Mouse (Mus musculus) intestine, embryonic 15.5 days (tissue): Measurements from ENCODE around the gene Slc5a4a. TPM values are rescaled to one million over a fixed set of nuclear protein-coding genes. Genes with fewer than 3 reads are reported as not detected.
A peak's percentile ranks its signal among the peaks of the same experiment; 100 is the strongest.

ENCODE experiments used
- ATAC-seq: fragments of 200-750 bp; cut with Nextera tagmentation; 2 replicates; pipeline ENCODE4 v1.8.0; 2017; ENCODE audit warnings: moderate TSS enrichment, moderate library complexity
- H3K27ac ChIP-seq: fragments of 300-500 bp; sonication (generic); 2 replicates; pipeline ENCODE4 v1.5.1; 2015; ENCODE audit warnings: mild to moderate bottlenecking, inconsistent platforms
- H3K27me3 ChIP-seq: fragments of 300-500 bp; sonication (generic); replicated peaks from 2 replicates; pipeline ENCODE4 v1.6.1; 2015; ENCODE audit warnings: inconsistent platforms
- H3K36me3 ChIP-seq: fragments of 300-500 bp; sonication (generic); 2 replicates; pipeline ENCODE4 v1.6.1; 2015; ENCODE audit warnings: inconsistent platforms
- H3K4me1 ChIP-seq: fragments of 300-500 bp; sonication (generic); replicated peaks from 2 replicates; pipeline ENCODE4 v1.6.1; 2015; ENCODE audit warnings: inconsistent platforms
- H3K4me2 ChIP-seq: fragments of 300-500 bp; sonication (generic); replicated peaks from 2 replicates; pipeline ENCODE4 v1.6.1; 2015; ENCODE audit warnings: mild to moderate bottlenecking, inconsistent platforms
- H3K4me3 ChIP-seq: fragments of 300-500 bp; sonication (generic); replicated peaks from 2 replicates; pipeline ENCODE4 v1.5.1; 2015; ENCODE audit warnings: inconsistent platforms
- H3K9ac ChIP-seq: fragments of 300-500 bp; sonication (generic); 2 replicates; pipeline ENCODE4 v1.6.1; 2015; ENCODE audit warnings: inconsistent platforms
- H3K9me3 ChIP-seq: fragments of 300-500 bp; sonication (generic); 2 replicates; pipeline ENCODE4 v1.6.1; 2016; ENCODE audit warnings: inconsistent platforms
- WGBS: fragments of 180-500 bp; shearing (Covaris S2); methylation state at CpG from one replicate; pipeline ENCODE4 v1.1.7; 2015; 5-methylcytosine and 5-hydroxymethylcytosine counted together
- polyA plus RNA-seq: library from polyadenylated mRNA; unstranded; fragments of >200 nt; fragmentation: Nextera tagmentation; extraction: Ambion mirVana; gene quantifications from 2 replicates; pipeline ENCODE4 v1.2.1, GENCODE M21; 2015

Gene Slc5a4a
- 0.23 TPM in 1 of 2 replicates, not detected in the other for polyA plus RNA-seq

GRCm38 (mm10) chr10:76147278-76147677 lies at the start of gene Slc5a4a:
Gene Slc5a4a (plus strand): TSS chr10:76147451.
- no peak within 1 kb of the TSS; the same call in 1 of the 2 replicates for H3K9ac ChIP-seq
- 64% methylated on average over 5 of the region's 5 CpGs for WGBS
- ATAC-seq: peak; percentile 93
- no peak within 1 kb of the TSS for H3K4me3 ChIP-seq
- no peaks in the 10 kb centered on the region for H3K9me3 ChIP-seq
- H3K4me2 ChIP-seq: 0 out of 2 replicates have a peak within 1 kb of the TSS, but pooled peaks have one; percentile 24
- no peak within 1 kb of the TSS for H3K27ac ChIP-seq
- no peaks in the 10 kb centered on the region for H3K4me1 ChIP-seq
- H3K27me3 ChIP-seq: no peaks in the 10 kb centered on the region
- no peaks in the 10 kb centered on the region for H3K36me3 ChIP-seq

- 87% methylated on average over 4 of the region's 4 CpGs for WGBS
Measured at GRCm38 (mm10) chr10:76110861-76111260, 36.4 kb upstream of the Slc5a4a start, which contains the start of gene Slc5a4b. Gene Slc5a4b (minus strand): TSS chr10:76110961.

GRCm38 (mm10) chr10:76117966-76118365 lies 29.3 kb upstream of the Slc5a4a start:
- H3K27ac ChIP-seq: no peak overlapping the region
- no peaks in the 10 kb centered on the region for H3K4me1 ChIP-seq
- no peaks in the 10 kb centered on the region for H3K27me3 ChIP-seq
- WGBS: 39% methylated on average over 5 of the region's 5 CpGs
- peak; percentile 54; the same call in 1 of the 2 replicates for ATAC-seq
- H3K9me3 ChIP-seq: no peaks in the 10 kb centered on the region
- no peak overlapping the region for H3K4me2 ChIP-seq
- no peak overlapping the region for H3K9ac ChIP-seq
- no peaks in the 10 kb centered on the region for H3K36me3 ChIP-seq
- no peak overlapping the region for H3K4me3 ChIP-seq

More at GRCm38 (mm10) chr10:76110861-76111260, 36.4 kb upstream of the Slc5a4a start, which contains the start of gene Slc5a4b:
- Histone ChIP-seq H3K36me3 (no peaks in the 10 kb centered on the region), H3K27ac (no peak within 1 kb of the TSS), H3K4me1 (no peaks in the 10 kb centered on the region), H3K27me3 (no peaks in the 10 kb centered on the region), H3K9ac (no peak within 1 kb of the TSS), H3K4me2 (no peak within 1 kb of the TSS), H3K9me3 (no peaks in the 10 kb centered on the region), H3K4me3 (no peak within 1 kb of the TSS)
- no peak for ATAC-seq

- Histone ChIP-seq H3K4me2 (no peak overlapping the region), H3K9me3 (no peaks in the 10 kb centered on the region), H3K4me3 (no peak overlapping the region), H3K27ac (no peak overlapping the region), H3K9ac (no peak overlapping the region), H3K4me1 (no peaks in the 10 kb centered on the region), H3K27me3 (no peaks in the 10 kb centered on the region), H3K36me3 (no peaks in the 10 kb centered on the region)
- WGBS: 4% methylated on average over 1 of the region's 1 CpGs
- no peak for ATAC-seq
Measured at GRCm38 (mm10) chr10:76118741-76119140, 28.5 kb upstream of the Slc5a4a start.

GRCm38 (mm10) chr10:76120124-76120711 lies 27.0 kb upstream of the Slc5a4a start:
- Histone ChIP-seq H3K9ac (no peak overlapping the region), H3K4me2 (no peak overlapping the region), H3K4me3 (no peak overlapping the region), H3K27me3 (no peaks in the 10 kb centered on the region), H3K36me3 (no peaks in the 10 kb centered on the region), H3K4me1 (no peaks in the 10 kb centered on the region), H3K9me3 (no peaks in the 10 kb centered on the region), H3K27ac (no peak overlapping the region)
- 26% methylated on average over 4 of the region's 4 CpGs for WGBS
- ATAC-seq: 0 out of 2 replicates have a peak, but pooled peaks have one; percentile 38

DNA sequence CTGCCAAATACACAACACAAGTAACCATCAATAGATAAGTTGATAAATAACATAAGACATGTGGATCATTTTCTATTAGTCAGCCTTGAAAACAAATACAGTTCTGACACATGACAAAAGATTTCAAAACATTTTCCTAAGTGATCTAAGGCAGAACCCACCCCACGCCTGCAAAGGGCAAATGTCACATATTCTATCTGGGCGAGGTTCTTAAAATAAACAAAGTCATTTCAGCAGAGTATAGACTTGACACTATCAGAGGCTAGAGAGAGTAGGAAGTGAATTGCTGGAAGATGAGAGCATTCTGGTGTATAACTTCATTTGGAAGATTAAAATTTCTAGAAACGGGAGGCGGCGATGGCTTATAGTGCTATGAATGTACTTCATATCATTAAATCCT lies 25.8 kb upstream of the Slc5a4a start:
- WGBS: 41% methylated on average over 5 of the region's 5 CpGs
- Histone ChIP-seq H3K4me3 (no peak overlapping the region), H3K9me3 (no peaks in the 10 kb centered on the region), H3K27ac (no peak overlapping the region), H3K36me3 (no peaks in the 10 kb centered on the region), H3K9ac (no peak overlapping the region), H3K27me3 (no peaks in the 10 kb centered on the region), H3K4me2 (no peak overlapping the region), H3K4me1 (no peaks in the 10 kb centered on the region)
- peak; percentile 55; the same call in 1 of the 2 replicates for ATAC-seq

DNA sequence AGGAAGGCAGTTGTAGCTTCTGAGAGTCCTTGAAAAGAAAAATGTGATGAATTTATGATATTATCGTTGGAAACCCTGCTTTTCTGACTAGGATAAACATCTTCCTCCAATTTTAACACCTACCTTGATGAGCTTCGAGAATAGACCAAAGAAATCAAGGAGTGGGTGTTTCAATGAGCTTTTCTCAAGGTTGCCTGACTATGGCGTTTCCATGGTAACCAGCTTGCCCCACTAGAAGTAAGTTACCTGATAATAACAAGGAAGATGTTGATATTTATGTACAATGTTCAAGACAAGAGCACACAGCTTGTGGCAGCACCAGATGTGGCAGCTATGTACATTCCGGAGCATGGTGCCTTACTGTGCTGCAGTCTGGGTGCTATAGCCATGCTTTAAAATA lies 14.7 kb upstream of the Slc5a4a start:
- WGBS: 47% methylated on average over 4 of the region's 4 CpGs
- no peak for ATAC-seq
- no peaks in the 10 kb centered on the region for H3K36me3 ChIP-seq
- H3K4me1 ChIP-seq: no peaks in the 10 kb centered on the region
- H3K27ac ChIP-seq: no peak overlapping the region
- no peaks in the 10 kb centered on the region for H3K9me3 ChIP-seq
- H3K4me2 ChIP-seq: no peak overlapping the region
- no peaks in the 10 kb centered on the region for H3K27me3 ChIP-seq
- no peak overlapping the region for H3K9ac ChIP-seq
- H3K4me3 ChIP-seq: no peak overlapping the region

GRCm38 (mm10) chr10:76136318-76136717 lies 10.9 kb upstream of the Slc5a4a start:
- WGBS: 79% methylated on average over 2 of the region's 2 CpGs
- ATAC-seq: no peak

GRCm38 (mm10) chr10:76146846-76147245 lies 405 bp upstream of the Slc5a4a start:
- H3K27me3 ChIP-seq: no peaks in the 10 kb centered on the region
- no peak overlapping the region for H3K9ac ChIP-seq
- H3K9me3 ChIP-seq: no peaks in the 10 kb centered on the region
- ATAC-seq: peak; percentile 97
- no peak overlapping the region for H3K4me3 ChIP-seq
- H3K27ac ChIP-seq: no peak overlapping the region
- H3K4me1 ChIP-seq: no peaks in the 10 kb centered on the region
- 0 out of 2 replicates have a peak overlapping the region, but pooled peaks have one; percentile 24 for H3K4me2 ChIP-seq
- no peaks in the 10 kb centered on the region for H3K36me3 ChIP-seq
- 45% methylated on average over 8 of the region's 8 CpGs for WGBS

More at GRCm38 (mm10) chr10:76136318-76136717, 10.9 kb upstream of the Slc5a4a start:
- Histone ChIP-seq H3K9me3 (no peaks in the 10 kb centered on the region), H3K4me1 (no peaks in the 10 kb centered on the region), H3K27me3 (no peaks in the 10 kb centered on the region), H3K9ac (no peak overlapping the region), H3K27ac (no peak overlapping the region), H3K36me3 (no peaks in the 10 kb centered on the region), H3K4me3 (no peak overlapping the region), H3K4me2 (no peak overlapping the region)

- no peaks in the 10 kb centered on the region for H3K27me3 ChIP-seq
- WGBS: 85% methylated on average over 7 of the region's 7 CpGs
Measured at GRCm38 (mm10) chr10:76155911-76156310, 8.7 kb downstream of the Slc5a4a start.

GRCm38 (mm10) chr10:76157528-76157927 lies 10.3 kb downstream of the Slc5a4a start:
- Histone ChIP-seq H3K27ac (peak overlapping the region; percentile 42), H3K9me3 (no peaks in the 10 kb centered on the region), H3K4me1 (no peaks in the 10 kb centered on the region), H3K4me2 (0 out of 2 replicates have a peak overlapping the region, but pooled peaks have one; percentile 18), H3K36me3 (no peaks in the 10 kb centered on the region), H3K27me3 (no peaks in the 10 kb centered on the region), H3K9ac (no peak overlapping the region), H3K4me3 (no peak overlapping the region)
- ATAC-seq: peak; percentile 89
- WGBS: 60% methylated on average over 5 of the region's 5 CpGs

More at GRCm38 (mm10) chr10:76155911-76156310, 8.7 kb downstream of the Slc5a4a start:
- H3K4me2 ChIP-seq: no peak overlapping the region
- ATAC-seq: no peak
- no peaks in the 10 kb centered on the region for H3K36me3 ChIP-seq
- no peaks in the 10 kb centered on the region for H3K9me3 ChIP-seq
- no peak overlapping the region for H3K27ac ChIP-seq
- H3K9ac ChIP-seq: no peak overlapping the region
- no peak overlapping the region for H3K4me3 ChIP-seq
- no peaks in the 10 kb centered on the region for H3K4me1 ChIP-seq

DNA sequence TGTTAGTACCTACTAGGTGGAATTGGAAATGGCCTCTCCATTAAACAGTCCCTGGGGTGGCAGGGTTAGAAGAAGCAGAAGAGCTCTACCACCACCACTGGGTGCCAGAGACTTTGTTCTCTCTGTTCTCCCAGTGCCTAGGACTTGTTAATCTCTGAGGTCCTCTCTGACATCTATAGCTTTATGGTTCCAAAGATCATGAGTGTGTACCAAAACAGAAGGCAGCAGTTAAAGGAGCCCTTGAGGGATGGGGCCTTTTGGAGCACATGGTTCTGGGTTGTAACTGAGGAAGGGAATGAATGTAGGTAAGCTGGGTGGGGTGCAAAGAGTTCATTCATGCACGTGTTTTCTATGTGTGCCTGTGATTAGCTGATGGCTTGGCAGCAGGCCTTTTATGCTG lies 10.8 kb downstream of the Slc5a4a start:
- Histone ChIP-seq H3K4me2 (0 out of 2 replicates have a peak overlapping the region, but pooled peaks have one; percentile 18), H3K27ac (peak overlapping the region; percentile 42), H3K36me3 (no peaks in the 10 kb centered on the region), H3K9ac (no peak overlapping the region), H3K4me1 (no peaks in the 10 kb centered on the region), H3K27me3 (no peaks in the 10 kb centered on the region), H3K4me3 (no peak overlapping the region), H3K9me3 (no peaks in the 10 kb centered on the region)
- WGBS: 25% methylated on average over 1 of the region's 1 CpGs
- peak; percentile 89 for ATAC-seq

DNA sequence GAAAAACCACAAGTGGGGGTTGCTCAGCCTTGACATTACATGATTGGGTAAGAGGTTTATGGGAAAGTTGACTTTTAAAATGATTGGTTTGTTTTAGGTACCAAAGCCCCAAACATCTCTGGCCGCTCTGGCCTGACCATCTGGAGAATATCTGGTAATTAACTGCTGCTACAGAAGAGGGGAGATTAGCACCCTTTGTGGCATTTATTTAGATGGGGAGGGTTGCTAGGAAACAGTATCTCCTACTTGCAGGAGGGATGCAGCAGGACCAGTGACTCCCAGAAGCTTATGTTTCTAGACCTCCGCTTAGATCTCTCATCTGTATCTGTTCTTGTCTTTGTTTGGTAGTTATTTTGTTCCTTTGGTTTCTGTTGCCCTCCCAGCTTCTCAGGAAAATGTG lies 27.6 kb downstream of the Slc5a4a start:
- Histone ChIP-seq H3K4me2 (no peak overlapping the region), H3K9ac (no peak overlapping the region), H3K4me3 (no peak overlapping the region), H3K27me3 (no peaks in the 10 kb centered on the region), H3K4me1 (no peaks in the 10 kb centered on the region), H3K9me3 (no peaks in the 10 kb centered on the region), H3K27ac (no peak overlapping the region), H3K36me3 (no peaks in the 10 kb centered on the region)
- 47% methylated on average over 2 of the region's 2 CpGs for WGBS
- ATAC-seq: no peak
